Mouse (Mus musculus) gastrocnemius, adult 18-20 months (tissue): Measurements from ENCODE around the gene Gm13420. TPM values are rescaled to one million over a fixed set of nuclear protein-coding genes. Genes with fewer than 3 reads are reported as not detected.
"Not testable (repeated sequence)": the region's sequence is repeated elsewhere in the genome, so short reads cannot be mapped to it uniquely, and the experiment has no call there.

Experiments
- DNase-seq: peaks from one replicate; pipeline ENCODE4 v3.0.0; 2021; ENCODE audit warnings: low spot score
- total RNA-seq, 2 experiments: library from RNA; stranded (reverse); gene quantifications; 2 replicates each; pipeline ENCODE4 v1.2.3; 2021

The Gm13420 gene
- total RNA-seq, 2 experiments from 2014 or later = not detected

GRCm38 (mm10) chr2:29738799-29739198 lies 12.7 kb downstream of the Gm13420 start:
- no peak for DNase-seq

DNA sequence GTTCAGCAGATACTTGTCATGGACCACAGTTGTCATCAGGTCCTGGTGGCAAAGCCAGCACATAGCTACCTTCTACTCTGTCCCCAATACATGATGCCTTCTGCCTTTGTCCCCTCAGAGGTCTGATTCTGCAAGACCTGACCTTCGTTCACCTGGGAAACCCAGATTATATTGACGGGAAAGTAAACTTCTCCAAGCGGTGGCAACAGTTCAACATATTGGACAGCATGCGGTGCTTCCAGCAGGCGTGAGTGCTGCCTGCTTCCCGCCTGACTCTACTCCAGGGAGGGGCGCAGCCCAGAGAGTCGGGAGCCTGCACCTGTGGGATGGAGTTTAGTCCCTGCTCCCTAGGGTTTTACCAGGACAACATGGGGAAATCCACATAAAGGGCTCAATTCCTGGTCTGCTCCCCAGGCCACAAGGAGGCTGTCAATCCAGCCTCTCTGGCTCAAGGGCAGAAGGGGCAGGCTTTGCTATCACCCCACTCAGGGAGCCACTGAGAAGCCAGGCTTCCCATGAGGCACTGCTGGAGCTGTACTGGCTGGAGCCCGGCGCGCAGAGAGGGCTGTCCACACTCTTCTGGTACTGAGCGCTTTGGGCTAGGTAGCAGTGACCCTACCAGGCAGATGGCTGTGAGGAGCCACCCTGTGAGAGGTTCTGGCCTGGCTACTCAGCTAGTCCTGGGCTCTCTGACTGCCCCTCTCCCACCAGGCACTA lies 14.1 kb downstream of the Gm13420 start:
- no peak for DNase-seq

- no peak for DNase-seq
Observed at GRCm38 (mm10) chr2:29735708-29736107, 15.8 kb downstream of the Gm13420 start.

- DNase-seq = no peak
Observed at GRCm38 (mm10) chr2:29733348-29733747, 18.1 kb downstream of the Gm13420 start.

- DNase-seq = no peak
Observed at GRCm38 (mm10) chr2:29732559-29732958, 18.9 kb downstream of the Gm13420 start.

GRCm38 (mm10) chr2:29731545-29731944 lies 19.9 kb downstream of the Gm13420 start:
- peak; percentile 76 for DNase-seq

- DNase-seq = no peak
Observed at GRCm38 (mm10) chr2:29729500-29729899, 22.0 kb downstream of the Gm13420 start.

DNA sequence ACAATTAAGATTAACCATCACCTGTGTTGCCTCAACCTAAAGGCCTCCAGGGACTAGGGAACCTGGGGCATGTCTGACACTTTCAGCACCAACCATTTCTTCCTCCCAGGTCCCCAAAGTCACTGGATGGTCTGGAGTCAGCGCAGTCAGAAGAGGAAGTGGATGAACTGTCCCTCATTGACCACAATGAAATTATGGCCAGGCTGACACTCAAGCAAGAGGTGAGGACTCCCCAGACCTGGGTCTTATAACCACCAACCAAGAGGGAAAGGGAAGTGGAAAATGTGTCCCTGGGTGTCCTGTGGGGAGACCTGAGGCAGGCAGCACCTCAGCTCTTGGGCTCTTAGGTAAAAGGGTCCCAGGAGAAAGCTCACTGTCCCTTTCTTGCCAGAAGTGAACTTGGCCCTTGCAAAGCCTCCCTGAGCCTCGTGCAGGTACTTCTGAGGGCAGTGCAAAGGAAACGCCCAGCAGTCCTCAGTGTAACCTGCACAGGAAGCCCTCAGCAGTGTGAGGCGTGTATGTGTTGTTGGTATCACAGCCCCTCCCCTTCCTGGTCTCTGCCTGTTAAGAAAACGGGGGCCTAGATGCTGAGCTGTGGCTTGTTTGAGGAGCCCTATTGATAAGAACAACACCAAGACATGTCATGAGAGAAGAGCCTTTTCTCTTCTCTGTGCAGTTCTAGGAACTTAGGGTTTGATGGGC lies 26.7 kb downstream of the Gm13420 start:
- no peak for DNase-seq

GRCm38 (mm10) chr2:29723132-29723531 lies 28.4 kb downstream of the Gm13420 start:
- peak; percentile 69 for DNase-seq

GRCm38 (mm10) chr2:29718581-29718980 lies 32.9 kb downstream of the Gm13420 start:
- DNase-seq = no peak

DNA sequence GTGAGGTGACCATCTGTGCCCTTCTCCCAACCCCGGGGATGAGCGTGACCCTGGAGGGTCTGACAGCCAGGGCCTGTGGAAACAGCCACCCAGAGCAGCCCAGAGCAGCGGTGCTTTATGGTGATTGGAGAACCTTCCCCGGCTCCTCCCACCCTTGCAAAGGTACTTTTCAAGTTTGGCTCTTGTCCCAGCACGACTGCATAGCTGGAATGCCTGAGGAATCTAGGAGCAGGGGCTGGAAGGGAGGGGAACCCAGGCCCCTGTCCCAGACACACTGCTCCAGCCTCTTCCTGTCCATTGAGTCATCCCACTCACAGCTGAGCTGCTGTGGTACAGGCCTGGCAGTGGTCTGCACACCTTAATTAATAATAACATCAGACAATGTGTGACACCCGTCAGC lies 34.8 kb downstream of the Gm13420 start:
- no peak for DNase-seq

- DNase-seq = no peak
Observed at GRCm38 (mm10) chr2:29716143-29716542, 35.3 kb downstream of the Gm13420 start.

- no peak for DNase-seq
Observed at GRCm38 (mm10) chr2:29714127-29714526, 37.4 kb downstream of the Gm13420 start.

- DNase-seq = no peak
Observed at GRCm38 (mm10) chr2:29713501-29713900, 38.0 kb downstream of the Gm13420 start.

DNA sequence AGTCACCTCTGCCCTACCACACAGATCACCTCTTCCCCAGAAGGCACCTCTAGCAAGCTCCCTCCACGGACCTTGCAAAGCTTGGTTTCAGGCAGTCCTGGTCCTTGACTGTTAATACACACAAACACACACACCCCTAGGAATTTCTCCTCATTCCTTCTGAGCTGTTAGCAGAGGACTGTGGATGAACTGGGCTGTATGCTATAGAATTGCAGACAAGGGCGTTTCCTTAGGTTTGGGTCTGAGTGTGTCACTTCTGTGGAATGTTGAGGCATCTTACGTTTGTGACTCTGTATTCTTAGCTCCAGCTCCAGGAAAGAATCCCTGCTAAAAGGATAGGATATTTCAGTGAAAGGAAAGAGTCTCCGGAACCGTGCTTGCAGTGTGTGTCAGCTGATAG lies 39.6 kb downstream of the Gm13420 start:
- DNase-seq = no peak

DNA sequence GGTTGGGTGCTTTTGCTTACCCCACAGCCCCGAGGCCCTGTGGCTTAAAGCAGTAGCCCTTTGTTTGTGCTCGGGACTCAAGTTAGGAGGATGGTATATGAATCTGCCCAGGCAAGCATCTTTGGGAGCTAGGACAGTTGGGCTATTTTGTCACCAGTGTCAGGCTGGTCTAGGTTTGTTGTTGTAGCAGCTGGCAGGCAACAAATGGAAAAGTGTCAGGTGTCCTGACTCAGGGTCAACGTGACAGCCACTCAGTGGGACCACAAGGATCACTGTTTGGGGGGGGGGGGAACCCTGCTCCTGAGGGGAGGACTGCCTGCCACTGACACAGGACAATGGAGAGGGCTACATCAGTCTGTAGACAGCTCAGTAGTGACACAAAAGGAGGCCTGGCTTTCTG lies 40.4 kb downstream of the Gm13420 start:
- no peak for DNase-seq

GRCm38 (mm10) chr2:29708209-29708608 lies 43.3 kb downstream of the Gm13420 start:
- DNase-seq = not testable (repeated sequence)

DNA sequence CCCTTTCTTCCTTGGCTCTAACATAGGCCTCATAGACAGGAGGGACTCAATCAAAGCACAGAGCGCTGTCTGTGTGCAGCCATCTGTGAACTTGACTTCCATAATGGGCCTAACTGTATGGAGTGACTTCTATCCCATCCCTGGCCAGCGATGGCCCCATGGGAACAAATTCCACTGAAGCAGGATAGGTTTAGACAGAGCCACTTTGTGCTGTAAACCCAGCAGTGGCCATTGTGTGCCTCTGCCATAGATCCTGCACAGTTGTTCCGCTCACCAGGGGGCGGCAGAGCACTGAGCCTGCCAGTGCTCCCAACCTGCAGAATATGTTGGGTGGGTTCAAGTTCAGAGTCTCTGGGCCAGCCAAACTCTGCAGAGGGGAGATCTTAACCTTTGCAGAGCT lies 43.8 kb downstream of the Gm13420 start:
- DNase-seq = no peak

DNA sequence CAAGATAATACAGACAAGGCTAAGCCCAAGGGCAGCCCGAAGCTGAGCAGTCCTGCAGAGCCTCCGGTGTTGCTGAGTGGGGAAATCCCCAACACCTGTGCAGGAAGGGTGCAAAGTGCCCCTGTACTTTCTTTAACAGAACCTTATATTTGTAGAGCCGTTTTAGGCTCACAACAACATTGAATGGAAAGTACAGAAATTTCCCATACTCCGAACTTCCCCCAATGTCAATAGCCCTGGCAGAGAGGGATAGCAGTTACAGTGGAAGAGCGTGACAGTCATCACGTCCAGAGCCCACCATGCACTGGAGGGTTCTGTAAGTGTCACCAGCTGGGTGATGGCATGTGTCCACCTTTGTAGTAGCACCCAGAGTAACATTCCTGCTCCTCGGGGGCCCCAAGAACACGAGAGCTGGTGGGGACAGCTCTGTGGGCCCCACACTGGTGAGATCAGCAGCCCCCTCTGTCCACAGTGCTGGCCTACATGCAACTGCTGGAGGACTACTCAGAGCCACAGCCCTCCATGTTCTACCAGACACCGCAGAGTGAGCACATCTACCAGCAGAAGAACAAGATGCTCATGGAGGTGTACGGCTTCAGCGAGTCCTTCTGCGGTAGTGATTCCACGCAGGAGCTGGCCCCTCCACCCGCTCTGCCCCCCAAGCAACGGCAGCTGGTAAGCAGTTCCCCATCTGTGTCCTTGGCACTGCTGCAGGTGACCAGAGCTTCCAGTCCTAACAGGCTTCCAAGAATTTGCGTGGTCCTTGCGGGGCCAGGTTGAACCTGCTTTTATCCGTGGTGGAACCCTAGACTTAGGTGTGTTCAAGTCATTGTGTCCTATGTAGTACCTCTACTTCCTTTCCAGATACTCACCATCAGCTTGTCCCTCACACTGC lies 44.5 kb downstream of the Gm13420 start:
- no peak for DNase-seq

- DNase-seq = peak; percentile 78
Observed at GRCm38 (mm10) chr2:29705493-29705892, 46.0 kb downstream of the Gm13420 start.

DNA sequence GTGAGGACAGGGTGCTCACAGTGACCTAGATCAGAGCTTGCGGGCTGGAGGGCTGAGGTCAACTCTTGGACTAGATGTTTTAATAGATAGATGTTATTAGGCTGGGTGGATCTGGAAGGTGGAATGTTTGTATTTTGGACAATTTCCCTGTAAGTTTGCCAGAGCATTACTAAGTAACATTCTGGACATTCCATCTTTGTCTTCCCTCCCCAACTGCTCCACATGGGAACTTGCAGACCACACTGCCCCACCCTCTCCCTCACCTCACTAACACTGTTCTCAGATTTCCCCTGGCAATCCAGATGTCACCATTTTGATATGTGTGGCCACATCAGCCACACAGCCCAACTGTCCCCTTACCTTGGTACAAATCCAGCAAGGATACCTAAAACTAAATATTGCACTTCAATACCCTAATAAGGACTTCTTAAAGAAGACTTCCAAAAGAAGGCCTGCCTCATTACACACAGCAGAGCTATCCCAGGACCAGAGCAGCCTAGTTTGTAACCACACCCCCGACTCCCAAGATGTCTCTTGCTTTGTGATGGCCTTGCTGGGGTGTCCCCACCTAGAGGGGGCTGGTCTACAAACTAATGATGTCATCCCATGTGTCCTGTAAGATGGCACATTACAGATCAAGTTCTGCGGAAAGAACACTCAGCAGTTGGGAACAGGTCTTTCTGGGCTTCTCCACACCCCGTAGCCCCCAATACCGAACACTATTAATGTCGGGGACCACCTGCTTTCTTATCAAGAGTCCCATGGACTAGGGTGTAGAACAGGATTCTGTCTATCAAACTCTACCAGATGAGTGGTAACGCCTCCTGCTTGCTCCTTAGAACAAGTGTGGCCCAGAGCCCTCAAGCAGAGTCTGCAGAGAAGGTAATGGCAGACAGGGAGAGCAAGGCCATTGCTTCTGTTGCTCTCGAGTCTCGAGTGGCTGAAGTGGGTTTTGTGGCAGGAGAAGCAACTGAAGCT lies 48.1 kb downstream of the Gm13420 start:
- peak; percentile 70 for DNase-seq
